Mouse (Mus musculus) liver, embryonic 14.5 days (tissue): ENCODE results near the gene Cd163.

Source experiments
- CTCF ChIP-seq: IDR thresholded peaks from 2 replicates; pipeline ENCODE4 v1.5.1; 2016; ENCODE audit warnings: antibody characterized with exemption, low read depth, control low read depth
- EP300 ChIP-seq: IDR thresholded peaks from 2 replicates; pipeline ENCODE4 v1.6.1; 2016; ENCODE audit warnings: antibody characterized with exemption, low read depth

DNA sequence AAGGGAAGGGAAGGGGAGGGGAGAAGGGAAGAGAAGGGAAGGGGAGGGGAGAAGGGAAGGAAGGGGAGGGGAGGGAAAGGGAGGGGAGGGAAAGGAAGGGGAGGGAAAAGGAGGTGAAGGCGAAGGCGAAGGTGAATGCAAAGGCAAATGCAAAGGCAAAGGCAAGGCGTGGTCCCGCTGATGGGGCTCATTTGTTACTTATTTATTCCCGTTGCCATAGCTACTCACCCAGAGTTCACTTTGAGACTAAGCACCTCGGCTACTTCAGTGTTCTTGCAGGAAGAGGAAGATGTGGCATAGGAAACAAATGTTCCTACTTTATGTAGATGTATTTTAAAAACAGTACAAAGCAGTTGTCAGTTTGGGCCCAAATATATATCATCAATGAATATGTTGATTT is 56.1 kb downstream of the Cd163 start:
- TF ChIP-seq CTCF, result no peak
- TF ChIP-seq EP300, result no peak
